Mouse (Mus musculus) heart, embryonic 12.5 days (tissue): ENCODE measurements around the gene Speg. TPM values are rescaled to one million over a fixed set of nuclear protein-coding genes. Genes with fewer than 3 reads are reported as not detected.
A peak's percentile ranks its signal among the peaks of the same experiment; 100 is the strongest.

ENCODE experiments used
- ATAC-seq: fragments of 200-750 bp; cut with Nextera tagmentation; 2 replicates; pipeline ENCODE4 v1.8.0; 2017; ENCODE audit warnings: moderate TSS enrichment, moderate library complexity; ENCODE audit not compliant: insufficient number of reproducible peaks, low FRiP score
- H3K27ac ChIP-seq: fragments of 300-500 bp; sonication (generic); 2 replicates; pipeline ENCODE4 v1.5.1; 2016; ENCODE audit warnings: mild to moderate bottlenecking, moderate library complexity; ENCODE audit not compliant: poor library complexity, severe bottlenecking
- H3K27me3 ChIP-seq: fragments of 300-500 bp; sonication (generic); replicated peaks from 2 replicates; pipeline ENCODE4 v1.6.1; 2016; ENCODE audit warnings: mild to moderate bottlenecking, moderate library complexity
- H3K36me3 ChIP-seq: fragments of 300-500 bp; sonication (generic); 2 replicates; pipeline ENCODE4 v1.6.1; 2016; ENCODE audit warnings: mild to moderate bottlenecking, moderate library complexity
- H3K4me1 ChIP-seq: fragments of 300-500 bp; sonication (generic); replicated peaks from 2 replicates; pipeline ENCODE4 v1.6.1; 2016; ENCODE audit warnings: mild to moderate bottlenecking
- H3K4me2 ChIP-seq: fragments of 300-500 bp; sonication (generic); 2 replicates; pipeline ENCODE4 v1.6.1; 2016; ENCODE audit warnings: mild to moderate bottlenecking, moderate library complexity
- H3K4me3 ChIP-seq: fragments of 300-500 bp; sonication (generic); 2 replicates; pipeline ENCODE4 v1.5.1; 2016; ENCODE audit warnings: mild to moderate bottlenecking
- H3K9ac ChIP-seq: fragments of 300-500 bp; sonication (generic); 2 replicates; pipeline ENCODE4 v1.6.1; 2016; ENCODE audit warnings: mild to moderate bottlenecking, moderate library complexity
- H3K9me3 ChIP-seq: fragments of 300-500 bp; sonication (generic); replicated peaks from 2 replicates; pipeline ENCODE4 v1.6.1; 2016; ENCODE audit warnings: mild to moderate bottlenecking, moderate library complexity
- WGBS: fragments of 180-500 bp; shearing (Covaris S2); methylation state at CpG from one replicate; pipeline ENCODE4 v1.1.7; 2016; 5-methylcytosine and 5-hydroxymethylcytosine counted together
- polyA plus RNA-seq: library from polyadenylated mRNA; unstranded; fragments of >200 nt; fragmentation: Nextera tagmentation; extraction: Ambion mirVana; gene quantifications from 2 replicates; pipeline ENCODE4 v1.2.1, GENCODE M21; 2016

The Speg gene
- polyA plus RNA-seq, 1 experiment from 2014 or later: 61.5 TPM

DNA sequence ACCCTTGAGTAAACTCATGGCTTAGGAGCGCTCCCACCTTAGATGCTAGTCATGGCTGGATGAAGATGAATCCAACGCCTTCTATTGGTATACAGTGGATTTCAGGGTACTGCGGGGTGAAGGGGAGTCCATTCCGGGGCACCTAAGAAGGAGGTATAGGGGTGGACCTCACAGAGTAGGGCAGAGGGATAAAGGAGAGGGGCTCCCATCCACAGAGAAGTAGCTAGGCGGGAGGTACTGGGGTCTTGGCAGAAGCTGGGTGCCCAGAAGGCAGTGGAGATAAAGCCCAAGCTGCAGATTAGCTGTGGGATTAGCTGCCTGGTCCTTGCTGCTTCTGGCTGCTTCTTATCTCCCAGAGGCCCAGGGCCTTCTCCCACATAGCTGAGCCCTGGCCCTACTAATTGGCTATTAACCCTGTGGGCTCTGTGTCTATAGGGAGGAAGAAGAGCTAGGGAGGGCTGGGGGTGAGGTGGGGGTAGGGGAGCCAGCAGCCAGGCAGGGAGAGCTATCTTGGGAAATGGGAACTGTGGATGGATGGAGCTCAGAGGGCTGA is 88.6 kb downstream of the Speg start:
- no peaks in the 10 kb centered on the region for H3K9me3 ChIP-seq
- no peak overlapping the region for H3K4me3 ChIP-seq
- H3K27me3 ChIP-seq: peaks cover 27% of the 10 kb centered on the region
- H3K9ac ChIP-seq: 0 out of 2 replicates have a peak overlapping the region, but pooled peaks have one; percentile 21
- WGBS: 46% methylated on average over 5 of the region's 5 CpGs
- H3K36me3 ChIP-seq: no peaks in the 10 kb centered on the region
- peaks cover 39% of the 10 kb centered on the region for H3K4me1 ChIP-seq
- no peak overlapping the region for H3K27ac ChIP-seq
- peak; percentile 34; the same call in 1 of the 2 replicates for ATAC-seq
- H3K4me2 ChIP-seq: peak overlapping the region; percentile 1; the same call in 1 of the 2 replicates

- Histone ChIP-seq H3K27me3 (peaks cover 39% of the 10 kb centered on the region), H3K4me3 (no peak overlapping the region), H3K27ac (no peak overlapping the region), H3K36me3 (peaks cover 2% of the 10 kb centered on the region; the same call in 1 of the 2 replicates), H3K9me3 (no peaks in the 10 kb centered on the region), H3K4me1 (peaks cover 26% of the 10 kb centered on the region), H3K4me2 (0 out of 2 replicates have a peak overlapping the region, but pooled peaks have one; percentile 4), H3K9ac (0 out of 2 replicates have a peak overlapping the region, but pooled peaks have one; percentile 33)
- 0 out of 2 replicates have a peak, but pooled peaks have one; percentile 28 for ATAC-seq
- WGBS: 5% methylated on average over 14 of the region's 14 CpGs
These were observed 92.3 kb downstream of the Speg start for GRCm38 (mm10) chr1:75467215-75467927.

DNA sequence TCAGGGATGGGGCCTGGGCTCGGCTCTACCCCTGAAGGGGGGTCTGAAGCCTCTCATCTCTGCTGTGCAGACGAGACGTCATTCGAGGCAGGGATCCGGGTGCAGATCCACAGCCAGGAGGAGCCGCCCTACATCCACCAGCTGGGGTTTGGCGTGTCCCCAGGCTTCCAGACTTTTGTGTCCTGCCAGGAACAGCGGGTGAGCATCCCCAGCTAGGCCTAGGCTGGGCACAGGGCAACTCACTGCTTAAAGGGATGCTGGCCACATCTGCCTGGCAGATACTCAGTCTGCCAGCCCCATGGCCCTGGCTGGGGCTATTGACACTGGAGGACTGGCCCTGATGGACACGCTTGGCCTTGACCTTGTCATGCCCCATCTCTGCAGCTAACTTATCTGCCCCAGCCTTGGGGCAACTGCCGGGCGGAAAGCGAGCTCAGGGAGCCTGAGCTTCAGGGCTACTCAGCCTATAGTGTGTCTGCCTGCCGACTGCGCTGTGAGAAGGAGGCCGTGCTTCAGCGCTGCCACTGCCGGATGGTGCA is 94.3 kb downstream of the Speg start:
- Histone ChIP-seq H3K36me3 (peaks cover 22% of the 10 kb centered on the region), H3K4me3 (no peak overlapping the region), H3K27me3 (peaks cover 58% of the 10 kb centered on the region), H3K9me3 (no peaks in the 10 kb centered on the region), H3K27ac (no peak overlapping the region), H3K4me2 (no peak overlapping the region), H3K4me1 (peaks cover 9% of the 10 kb centered on the region), H3K9ac (no peak overlapping the region)
- 78% methylated on average over 17 of the region's 17 CpGs for WGBS
- ATAC-seq: no peak

DNA sequence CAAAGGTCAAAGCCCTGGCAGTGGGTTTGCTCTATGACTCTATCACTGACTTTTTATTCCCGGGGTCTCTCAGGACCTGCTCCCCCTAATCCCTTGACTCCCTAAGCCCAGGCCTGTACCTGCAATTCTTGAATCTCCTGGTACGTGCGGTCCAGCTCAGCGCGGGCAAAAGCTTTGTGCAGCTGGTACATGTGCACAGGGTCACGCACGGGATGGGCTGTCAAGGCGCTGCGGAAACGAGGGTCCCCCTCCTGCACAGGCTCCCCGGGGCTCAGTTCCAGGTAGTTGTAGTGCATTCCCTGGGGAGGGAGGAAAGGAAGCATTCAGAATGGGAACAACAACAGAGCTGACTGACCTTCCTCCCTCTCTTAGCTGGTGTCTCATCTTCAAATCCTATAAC is 101.3 kb downstream of the Speg start:
- Histone ChIP-seq H3K4me1 (peaks cover 23% of the 10 kb centered on the region), H3K27me3 (peaks cover 64% of the 10 kb centered on the region), H3K27ac (no peak overlapping the region), H3K9ac (no peak overlapping the region), H3K9me3 (no peaks in the 10 kb centered on the region), H3K4me3 (no peak overlapping the region), H3K4me2 (no peak overlapping the region), H3K36me3 (peaks cover 45% of the 10 kb centered on the region)
- no peak for ATAC-seq
- WGBS: 92% methylated on average over 11 of the region's 11 CpGs

DNA sequence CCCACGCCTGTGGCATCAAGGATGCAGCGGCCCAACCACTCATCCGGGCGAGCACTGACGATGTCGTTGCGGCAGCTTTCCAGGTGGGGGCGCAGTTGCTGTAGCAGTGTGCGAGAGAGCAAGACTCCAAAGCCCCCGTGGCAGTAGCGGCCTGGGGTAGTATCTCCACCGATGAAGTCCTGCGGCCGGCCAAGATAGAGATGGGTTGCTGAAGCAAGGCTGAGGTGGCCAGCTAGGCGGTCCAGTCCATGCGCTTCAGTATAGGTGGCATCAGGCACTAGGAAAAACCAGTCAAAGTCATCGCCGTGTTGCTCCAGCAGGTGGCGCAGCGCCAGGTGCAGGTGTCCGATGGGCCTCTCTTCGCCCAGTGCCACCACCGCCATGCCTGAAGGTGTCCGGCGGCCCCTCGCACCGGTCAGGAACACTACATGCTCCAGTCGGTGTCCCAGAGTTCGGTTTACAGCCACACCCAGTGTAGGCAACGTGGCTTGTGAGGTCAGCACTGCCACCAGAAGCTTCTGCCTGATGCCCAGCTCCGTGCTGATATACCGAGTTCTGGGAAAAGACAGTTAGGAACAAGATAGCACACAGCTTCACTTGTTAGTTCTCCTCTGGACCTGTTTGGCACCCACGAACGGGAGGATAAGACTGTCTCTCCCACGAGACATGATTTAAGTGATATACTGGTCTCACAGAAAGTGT is 102.3 kb downstream of the Speg start:
- no peak for ATAC-seq
- H3K4me2 ChIP-seq: peak overlapping the region; percentile 75
- no peak overlapping the region for H3K27ac ChIP-seq
- H3K4me3 ChIP-seq: peak overlapping the region; percentile 72
- peaks cover 23% of the 10 kb centered on the region for H3K4me1 ChIP-seq
- no peaks in the 10 kb centered on the region for H3K9me3 ChIP-seq
- 12% methylated on average over 35 of the region's 35 CpGs for WGBS
- peaks cover 43% of the 10 kb centered on the region for H3K36me3 ChIP-seq
- H3K27me3 ChIP-seq: peaks cover 67% of the 10 kb centered on the region
- H3K9ac ChIP-seq: no peak overlapping the region

- Histone ChIP-seq H3K4me1 (peaks cover 23% of the 10 kb centered on the region), H3K9me3 (no peaks in the 10 kb centered on the region), H3K4me2 (peak overlapping the region; percentile 75), H3K9ac (no peak overlapping the region), H3K36me3 (peaks cover 38% of the 10 kb centered on the region), H3K4me3 (peak overlapping the region; percentile 72), H3K27ac (no peak overlapping the region), H3K27me3 (peaks cover 67% of the 10 kb centered on the region)
- WGBS: 48% methylated on average over 3 of the region's 3 CpGs
- no peak for ATAC-seq
These were observed 102.8 kb downstream of the Speg start for GRCm38 (mm10) chr1:75477966-75478290.

- Histone ChIP-seq H3K27me3 (peaks cover 67% of the 10 kb centered on the region), H3K4me3 (peak overlapping the region; percentile 72), H3K36me3 (peaks cover 32% of the 10 kb centered on the region), H3K9ac (peak overlapping the region; percentile 79), H3K4me2 (peak overlapping the region; percentile 75), H3K9me3 (no peaks in the 10 kb centered on the region), H3K27ac (peak overlapping the region; percentile 77), H3K4me1 (peaks cover 23% of the 10 kb centered on the region)
- under 1% methylated on average over 23 of the region's 25 CpGs for WGBS
- ATAC-seq: peak; percentile 0; the same call in 1 of the 2 replicates
These were observed 103.4 kb downstream of the Speg start for GRCm38 (mm10) chr1:75478497-75478896.

DNA sequence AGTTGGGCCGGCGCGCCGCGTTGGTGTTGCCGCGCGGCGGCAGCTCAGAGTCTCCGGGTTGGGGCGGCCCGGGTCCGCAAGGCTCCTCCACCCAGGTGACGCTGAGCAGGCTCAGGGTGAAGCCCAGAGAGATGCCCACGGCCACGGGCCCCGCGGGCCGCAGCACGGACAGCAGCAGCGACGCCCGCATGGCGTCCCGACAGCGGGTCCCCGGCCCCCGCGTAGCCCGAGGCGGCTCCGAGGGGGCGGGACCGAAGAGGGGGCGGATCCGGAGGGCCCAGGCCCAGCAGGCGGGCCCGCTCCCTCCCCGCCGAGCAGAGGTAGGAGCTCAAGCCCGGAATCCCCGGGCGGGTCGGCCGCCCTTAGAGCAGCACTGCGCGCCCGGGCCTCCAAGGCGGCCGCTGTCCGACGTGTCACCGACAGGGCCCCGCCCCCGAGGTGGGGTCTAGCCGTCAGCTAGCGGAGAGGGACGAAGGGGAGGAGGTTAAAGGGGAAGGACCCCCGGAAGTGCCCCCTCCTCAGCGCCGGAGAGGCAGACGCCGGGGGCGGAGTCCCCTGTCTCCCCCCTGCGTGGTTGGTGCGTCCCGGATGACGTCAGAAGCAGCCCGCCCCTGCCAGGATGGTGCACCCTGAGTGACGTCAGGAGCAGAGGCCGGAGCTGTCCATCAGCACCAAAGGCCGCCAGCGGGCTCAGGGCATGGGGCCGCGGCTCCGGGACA is 104.0 kb downstream of the Speg start, which contains the start of the genes Chpf and Tmem198:
Gene Chpf (minus strand): TSS at position 392 of the 719 bp plus-strand sequence.
Gene Tmem198 (plus strand): TSS at position 617 of the 719 bp plus-strand sequence.
- peak; percentile 90 for ATAC-seq
- WGBS: under 1% methylated on average over 76 of the region's 76 CpGs
- Histone ChIP-seq H3K9ac (peak within 1 kb of the TSS; percentile 79), H3K9me3 (no peaks in the 10 kb centered on the region), H3K4me1 (peaks cover 23% of the 10 kb centered on the region), H3K27ac (peak within 1 kb of the TSS; percentile 77), H3K4me3 (peak within 1 kb of the TSS; percentile 72), H3K4me2 (peak within 1 kb of the TSS; percentile 75), H3K36me3 (peaks cover 26% of the 10 kb centered on the region), H3K27me3 (peaks cover 68% of the 10 kb centered on the region)

- Histone ChIP-seq H3K9me3 (no peaks in the 10 kb centered on the region), H3K9ac (no peak overlapping the region), H3K4me1 (peaks cover 23% of the 10 kb centered on the region), H3K36me3 (peaks cover 21% of the 10 kb centered on the region), H3K4me3 (peak overlapping the region; percentile 72), H3K27ac (no peak overlapping the region), H3K4me2 (peak overlapping the region; percentile 75), H3K27me3 (peaks cover 70% of the 10 kb centered on the region)
- WGBS: 3% methylated on average over 24 of the region's 24 CpGs
- ATAC-seq: peak; percentile 19; the same call in 1 of the 2 replicates
These were observed 104.5 kb downstream of the Speg start for GRCm38 (mm10) chr1:75479635-75479989.

- Histone ChIP-seq H3K27me3 (peaks cover 70% of the 10 kb centered on the region), H3K4me2 (peak overlapping the region; percentile 75), H3K27ac (no peak overlapping the region), H3K9me3 (no peaks in the 10 kb centered on the region), H3K36me3 (peaks cover 17% of the 10 kb centered on the region), H3K9ac (no peak overlapping the region), H3K4me1 (peaks cover 23% of the 10 kb centered on the region), H3K4me3 (peak overlapping the region; percentile 72)
- no peak for ATAC-seq
- 26% methylated on average over 13 of the region's 13 CpGs for WGBS
These were observed 104.9 kb downstream of the Speg start for GRCm38 (mm10) chr1:75480036-75480435.
